Mouse (Mus musculus) cerebral cortex, adult 2 months (tissue): ENCODE results near the gene Tmod3.

Source experiments
- WGBS: fragments of 180-500 bp; shearing (Covaris S2); methylation state at CpG from one replicate; pipeline ENCODE4 v1.1.7; 2018; 5-methylcytosine and 5-hydroxymethylcytosine counted together

Gene Tmod3

DNA sequence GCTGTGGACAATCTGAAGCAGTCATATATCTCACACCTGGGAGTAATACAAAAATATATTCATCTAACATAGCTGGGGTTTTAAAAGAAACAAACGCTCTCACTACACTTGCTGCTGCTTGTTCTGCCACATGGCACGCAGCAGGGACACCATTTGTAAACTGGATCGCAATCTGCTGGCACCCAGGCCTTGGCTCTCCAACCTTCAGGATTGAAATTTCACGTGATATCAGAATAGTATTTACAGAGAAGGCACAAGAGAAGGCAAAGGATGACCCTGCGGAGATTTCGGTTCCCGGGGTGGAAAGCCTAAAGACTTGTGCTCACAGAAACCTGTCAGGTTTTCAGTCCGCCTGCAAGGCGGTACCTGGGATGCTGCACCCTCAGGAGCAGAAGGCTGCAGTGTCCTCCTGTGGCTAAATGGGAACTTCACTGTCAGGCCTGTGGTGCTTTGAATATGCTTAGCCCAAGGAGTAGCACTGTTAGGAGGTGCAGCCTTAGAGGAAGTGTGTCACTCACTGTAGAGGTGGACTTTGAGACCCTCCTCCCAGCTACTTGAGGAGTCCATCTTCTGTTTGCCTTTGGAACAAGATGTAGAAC lies 65.0 kb downstream of the Tmod3 start:
- whole genome bisulfite sequencing, result 58% methylated on average over 9 of the region's 9 CpGs

DNA sequence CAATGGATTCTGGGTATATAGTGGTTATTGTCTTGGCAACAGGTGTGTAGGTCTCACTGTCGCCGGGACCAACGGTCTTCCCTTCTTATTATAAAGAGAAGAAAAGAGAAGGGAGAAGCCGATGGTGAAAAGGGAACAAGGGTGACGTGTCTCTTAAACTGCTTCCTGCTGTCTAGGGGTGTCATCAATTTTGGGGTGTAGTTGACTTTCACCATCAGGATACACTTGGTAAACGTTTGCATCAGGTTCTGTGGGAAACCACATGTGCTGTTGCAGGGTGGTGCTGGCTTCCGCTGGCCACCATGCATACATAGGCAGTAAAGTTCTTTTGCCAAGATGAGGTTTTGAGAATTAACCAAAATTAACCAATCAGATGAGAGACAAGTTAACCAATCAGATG lies 71.2 kb downstream of the Tmod3 start:
- 91% methylated on average over 7 of the region's 7 CpGs for WGBS

DNA sequence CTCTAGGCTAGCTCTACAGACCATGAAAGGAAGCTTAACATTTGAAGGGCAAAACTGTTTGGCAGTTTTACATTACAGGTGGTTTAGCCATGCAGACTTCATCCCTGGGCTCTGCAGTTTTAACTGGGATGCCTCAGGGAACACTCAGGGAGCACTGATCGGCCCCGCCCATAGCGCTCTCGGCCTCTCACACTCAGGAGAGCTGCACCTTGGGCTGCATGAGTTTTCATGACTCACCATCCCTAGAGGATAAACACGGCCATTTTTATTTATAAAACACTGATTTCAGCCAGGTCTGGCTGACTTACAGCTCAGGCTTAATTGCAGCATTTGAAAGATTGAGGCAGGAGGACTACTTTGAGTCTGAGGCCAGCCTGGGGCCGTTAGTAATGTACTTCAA lies 74.2 kb downstream of the Tmod3 start:
- 79% methylated on average over 6 of the region's 6 CpGs for WGBS

DNA sequence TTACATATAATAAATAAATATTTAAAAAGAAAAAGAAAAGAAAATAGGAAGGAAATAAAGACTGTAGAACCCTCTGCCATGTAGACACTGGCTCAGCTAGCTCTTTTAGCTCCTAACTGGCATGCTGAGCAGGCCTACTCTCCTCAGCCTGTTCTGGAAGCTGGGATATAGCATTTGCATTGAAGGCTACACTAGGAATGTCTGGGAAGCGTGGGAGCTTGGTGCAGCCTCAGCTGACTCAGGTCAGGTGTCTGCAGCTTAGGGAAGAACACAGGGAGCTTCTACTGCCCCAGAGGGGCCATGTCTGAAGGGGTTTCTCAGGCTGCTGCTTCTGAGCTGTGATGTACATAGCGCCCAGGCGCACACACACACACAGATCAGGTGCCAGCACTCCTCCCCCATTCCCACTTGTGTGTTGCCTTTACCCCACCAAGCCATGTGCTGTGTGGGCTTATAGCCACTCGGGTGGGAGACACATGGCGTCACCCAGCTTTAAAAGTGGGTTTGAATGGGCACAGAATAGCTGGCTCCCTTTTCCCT lies 78.9 kb downstream of the Tmod3 start:
- 53% methylated on average over 5 of the region's 5 CpGs for WGBS

DNA sequence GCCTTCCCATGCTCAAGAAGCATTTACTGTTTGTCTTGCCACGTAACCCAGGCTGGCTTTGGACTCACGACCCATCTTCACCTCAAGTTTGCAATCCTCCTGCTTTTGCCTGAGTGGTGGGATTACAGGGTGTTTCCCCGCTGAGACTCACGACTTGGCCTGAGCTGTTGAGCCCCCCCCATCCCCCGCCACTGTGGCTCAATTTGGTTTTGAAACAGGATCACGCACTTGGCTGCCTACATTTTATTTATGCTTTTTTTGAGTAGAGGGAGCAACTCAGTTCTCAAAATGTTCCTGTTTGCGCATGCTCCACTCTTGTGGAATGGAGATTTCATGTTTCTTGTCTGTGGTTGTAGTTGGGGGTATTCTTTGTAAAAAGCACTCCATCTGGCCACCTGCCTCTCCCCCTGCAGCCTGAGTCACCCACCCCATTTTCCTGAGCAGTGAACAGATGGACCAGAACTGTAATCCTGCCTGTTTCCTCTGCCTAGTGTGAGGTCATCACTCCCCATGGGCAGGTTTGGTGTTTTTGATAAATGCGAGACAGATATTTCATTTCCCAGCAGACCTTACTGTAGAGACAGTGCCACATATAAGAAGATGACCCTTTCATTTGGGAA lies 80.2 kb downstream of the Tmod3 start:
- WGBS, result 43% methylated on average over 8 of the region's 8 CpGs

DNA sequence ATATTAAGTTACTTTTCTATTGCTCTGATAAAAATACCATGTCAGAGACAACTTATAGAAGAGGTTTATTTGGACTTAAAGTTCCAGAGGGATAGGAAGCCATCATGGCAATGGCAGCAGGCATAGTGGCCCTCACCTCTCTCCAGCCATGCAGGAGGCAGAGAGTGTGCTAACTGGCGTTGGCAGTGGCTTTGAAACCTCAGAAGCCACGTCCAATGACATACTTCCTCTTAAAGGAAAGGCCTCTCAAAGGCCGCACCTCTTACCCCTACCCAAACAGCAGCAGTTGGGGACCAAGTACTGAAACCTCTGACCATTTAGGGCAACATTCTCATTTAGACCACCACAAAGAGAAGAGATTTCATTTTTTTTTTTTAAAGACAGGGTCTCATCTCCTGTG lies 82.2 kb downstream of the Tmod3 start:
- WGBS, result 84% methylated on average over 3 of the region's 3 CpGs

DNA sequence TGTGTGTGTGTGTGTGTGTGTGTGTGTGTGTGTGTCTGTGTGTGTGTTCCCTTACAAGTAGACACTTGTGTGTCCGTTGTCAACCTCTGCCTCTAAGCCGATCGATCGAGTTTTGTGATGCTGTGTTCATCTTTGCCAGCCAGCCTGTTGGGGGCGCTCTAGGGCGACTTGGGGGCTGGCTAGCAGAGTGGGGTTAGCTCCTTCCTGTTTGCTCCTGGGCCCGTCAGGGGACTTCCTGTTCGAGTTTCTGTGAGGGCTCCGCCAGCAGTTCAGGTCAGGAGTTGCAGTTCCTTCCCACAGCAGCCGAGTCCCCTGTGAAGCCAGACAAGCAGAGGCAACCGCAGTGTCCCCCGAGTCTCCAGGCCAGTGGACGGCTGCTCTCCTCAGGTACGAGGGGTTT lies 91.2 kb downstream of the Tmod3 start:
- WGBS, result 81% methylated on average over 14 of the region's 14 CpGs

DNA sequence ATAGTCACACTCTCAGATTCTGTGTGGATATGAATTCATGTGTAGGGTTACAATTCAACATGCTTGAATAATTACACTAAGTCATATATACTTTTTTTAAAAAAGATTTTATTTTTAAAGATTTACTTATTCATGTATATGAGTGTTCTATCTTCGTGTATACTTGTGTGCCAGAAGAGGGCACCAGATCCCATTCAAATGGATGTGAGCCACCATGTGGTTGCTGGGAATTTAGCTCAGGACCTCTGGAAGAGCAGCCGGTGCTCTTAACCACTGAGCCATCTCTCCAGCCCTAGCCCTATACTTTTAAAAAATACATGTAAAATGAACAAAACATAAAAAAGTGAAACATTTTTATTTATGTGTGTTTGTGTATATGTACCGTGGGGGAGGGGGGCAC lies 91.9 kb downstream of the Tmod3 start:
- WGBS, result 97% methylated on average over 3 of the region's 3 CpGs

DNA sequence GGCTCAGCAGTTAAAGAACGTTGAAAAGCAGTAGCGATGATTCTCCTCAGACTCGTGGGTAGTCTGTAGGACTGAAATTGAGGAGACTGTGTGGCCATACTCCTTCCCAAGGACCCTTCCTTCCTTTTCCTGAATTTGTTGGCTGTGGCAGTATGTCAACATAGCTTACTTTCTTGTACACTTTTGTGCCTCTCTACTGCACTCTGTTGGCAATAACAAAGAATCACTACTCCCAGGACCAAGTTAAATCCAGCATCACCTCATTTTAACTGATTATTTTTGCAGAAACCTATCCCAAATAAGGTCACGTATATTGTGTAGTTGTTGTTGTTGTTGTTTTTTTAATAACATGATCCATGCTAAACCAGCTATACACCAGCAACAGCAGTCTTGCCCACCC lies 92.8 kb downstream of the Tmod3 start:
- WGBS, result 69% methylated on average over 4 of the region's 4 CpGs

DNA sequence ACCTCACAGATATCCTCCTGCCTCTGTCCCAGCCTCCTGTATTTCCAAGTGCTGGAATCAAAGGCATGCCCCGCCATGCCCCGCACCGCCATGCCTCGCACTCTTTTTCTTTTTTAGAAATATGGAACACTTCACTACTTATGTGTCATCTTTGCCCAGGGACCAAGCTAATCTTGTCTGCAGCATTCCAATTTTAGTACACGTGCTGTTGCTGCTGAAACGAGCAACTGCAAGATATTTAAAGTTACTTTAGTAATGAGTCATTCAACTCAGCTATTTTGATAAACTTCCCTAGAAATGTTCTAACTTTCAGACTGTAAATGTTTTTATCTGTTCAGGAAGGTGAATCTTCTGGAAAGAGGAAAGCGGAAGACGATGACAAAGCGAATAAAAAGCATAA lies 93.6 kb downstream of the Tmod3 start:
- WGBS, result 40% methylated on average over 9 of the region's 9 CpGs

DNA sequence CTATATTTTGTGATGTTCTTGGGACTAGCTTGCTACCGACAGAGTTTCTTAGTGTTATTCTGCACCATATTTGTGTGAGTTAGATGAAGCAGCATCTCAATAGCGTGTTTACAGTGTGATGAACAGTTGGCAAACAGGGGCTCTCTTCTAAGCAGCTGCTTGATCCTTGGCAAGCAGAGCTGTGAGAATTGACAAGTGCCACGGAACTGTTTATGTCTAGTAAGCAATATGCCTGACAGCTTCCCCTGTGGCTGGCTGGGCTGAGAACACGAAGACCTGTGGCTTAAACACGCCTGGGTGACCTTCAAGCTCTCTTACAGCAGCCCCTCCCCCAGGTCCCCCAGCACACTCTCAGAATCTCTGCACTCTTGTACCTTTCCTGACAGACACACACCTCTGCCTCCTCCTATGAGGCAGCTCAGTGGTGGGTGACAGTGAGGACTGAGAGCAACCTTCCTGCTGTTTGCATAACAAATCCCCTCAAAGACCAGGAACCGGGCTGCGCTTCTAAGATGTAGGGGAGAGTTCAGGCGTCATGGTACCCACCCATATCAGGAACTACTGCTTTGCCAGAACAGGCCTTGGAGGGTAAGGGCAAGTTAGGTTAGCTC lies 96.3 kb downstream of the Tmod3 start:
- 62% methylated on average over 8 of the region's 8 CpGs for WGBS

DNA sequence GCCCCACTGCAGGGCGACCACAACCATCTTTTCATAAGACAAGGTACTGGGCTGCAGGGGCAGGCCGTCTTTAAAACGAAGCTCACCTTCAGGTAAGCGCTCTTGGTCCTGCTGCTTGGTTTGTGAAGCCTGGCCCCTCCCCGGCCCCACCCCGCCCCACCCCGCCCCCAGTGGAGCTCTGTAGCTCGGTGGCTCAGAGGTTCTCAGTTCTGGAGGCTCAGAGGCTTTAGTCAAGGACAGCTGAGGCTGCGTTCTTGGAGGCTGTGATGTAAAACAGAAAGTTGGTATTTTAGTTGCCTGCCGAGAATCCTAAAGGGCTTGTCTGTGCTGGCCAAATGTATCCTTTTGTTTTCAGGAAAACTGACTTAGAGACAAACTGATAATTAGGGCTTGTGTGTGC lies 103.8 kb downstream of the Tmod3 start:
- 72% methylated on average over 10 of the region's 10 CpGs for WGBS

DNA sequence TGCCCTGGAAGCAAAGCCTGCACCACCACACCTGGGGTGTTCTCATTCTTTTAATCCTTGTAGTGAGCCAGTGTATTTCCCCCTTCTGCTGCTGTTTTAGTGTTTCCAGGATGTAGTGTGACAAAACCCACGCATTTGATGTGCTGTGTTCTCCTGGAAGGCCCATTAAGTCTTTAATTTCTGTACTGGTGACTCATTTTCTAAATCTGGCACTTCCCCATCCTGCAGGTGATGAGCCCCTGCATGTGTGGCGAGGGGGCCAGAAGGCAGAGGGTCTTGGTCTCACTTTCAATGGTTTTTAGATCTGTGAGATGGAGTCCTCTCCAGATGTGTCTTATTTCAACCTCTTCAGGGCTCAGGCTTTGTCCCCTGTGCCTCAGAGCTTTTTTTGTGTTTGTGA lies 105.5 kb downstream of the Tmod3 start:
- WGBS, result 79% methylated on average over 2 of the region's 2 CpGs

DNA sequence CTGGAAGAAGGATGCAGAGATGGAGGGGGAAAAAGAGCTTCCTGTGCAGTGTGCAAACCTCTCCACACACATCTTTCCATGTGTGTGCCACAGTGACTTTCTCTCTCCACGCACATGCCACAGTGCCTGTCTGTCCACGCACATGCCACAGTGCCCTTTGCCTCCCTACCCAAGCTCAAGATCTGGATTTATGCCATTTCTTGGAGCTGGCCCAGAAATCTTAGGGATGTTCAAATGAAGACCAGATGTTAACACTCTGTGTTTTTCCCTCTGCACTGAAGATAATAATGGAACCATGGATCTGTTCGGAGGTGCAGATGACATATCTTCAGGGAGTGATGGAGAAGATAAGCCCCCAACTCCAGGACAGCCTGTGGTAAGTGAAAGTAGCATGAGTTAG lies 111.4 kb downstream of the Tmod3 start:
- 80% methylated on average over 3 of the region's 3 CpGs for WGBS
